Mouse (Mus musculus) myocyte (in vitro differentiated cells): Measurements from ENCODE around the gene Dnajc15.
A peak's percentile ranks its signal among the peaks of the same experiment; 100 is the strongest.

Source experiments
- E2F4 ChIP-seq: IDR thresholded peaks from one replicate; pipeline ENCODE4 v1.6.1; 2011; ENCODE audit warnings: mild to moderate bottlenecking, control low read depth, moderate library complexity; ENCODE audit not compliant: insufficient read depth
- MAX ChIP-seq: IDR thresholded peaks from one replicate; pipeline ENCODE4 v1.6.1; 2011; ENCODE audit warnings: low read depth, mild to moderate bottlenecking, control low read depth
- MYOG ChIP-seq, 3 experiments: IDR thresholded peaks; one replicate each; pipeline ENCODE4 v1.6.1; 2011; ENCODE audit warnings: control low read depth in 2 of 3, low read depth in 2 of 3, mild to moderate bottlenecking in 2 of 3; ENCODE audit not compliant: insufficient read length in 2 of 3, control insufficient read depth in 1 of 3, insufficient read depth in 1 of 3
- POLR2A ChIP-seq: IDR thresholded peaks from one replicate; pipeline ENCODE4 v1.6.1; 2011; ENCODE audit warnings: low read depth, mild to moderate bottlenecking, control low read depth, moderate library complexity; ENCODE audit not compliant: insufficient read length
- POLR2AphosphoS2 ChIP-seq: IDR thresholded peaks from one replicate; pipeline ENCODE4 v1.6.1; 2011; ENCODE audit warnings: low read depth, control low read depth; ENCODE audit not compliant: insufficient read length
- REST ChIP-seq: IDR thresholded peaks from one replicate; pipeline ENCODE4 v1.6.1; 2011; ENCODE audit warnings: mild to moderate bottlenecking, control low read depth, moderate library complexity; ENCODE audit not compliant: insufficient read depth, insufficient read length
- SRF ChIP-seq: IDR thresholded peaks from one replicate; pipeline ENCODE4 v1.6.1; 2011; ENCODE audit warnings: low read depth; ENCODE audit not compliant: control insufficient read depth, insufficient read length
- TCF12 ChIP-seq: IDR thresholded peaks from one replicate; pipeline ENCODE4 v1.6.1; 2011; ENCODE audit warnings: mild to moderate bottlenecking, control low read depth; ENCODE audit not compliant: poor library complexity, insufficient read depth, severe bottlenecking
- USF1 ChIP-seq: IDR thresholded peaks from one replicate; pipeline ENCODE4 v1.6.1; 2011; ENCODE audit warnings: low read depth, mild to moderate bottlenecking, control low read depth, moderate library complexity

DNA sequence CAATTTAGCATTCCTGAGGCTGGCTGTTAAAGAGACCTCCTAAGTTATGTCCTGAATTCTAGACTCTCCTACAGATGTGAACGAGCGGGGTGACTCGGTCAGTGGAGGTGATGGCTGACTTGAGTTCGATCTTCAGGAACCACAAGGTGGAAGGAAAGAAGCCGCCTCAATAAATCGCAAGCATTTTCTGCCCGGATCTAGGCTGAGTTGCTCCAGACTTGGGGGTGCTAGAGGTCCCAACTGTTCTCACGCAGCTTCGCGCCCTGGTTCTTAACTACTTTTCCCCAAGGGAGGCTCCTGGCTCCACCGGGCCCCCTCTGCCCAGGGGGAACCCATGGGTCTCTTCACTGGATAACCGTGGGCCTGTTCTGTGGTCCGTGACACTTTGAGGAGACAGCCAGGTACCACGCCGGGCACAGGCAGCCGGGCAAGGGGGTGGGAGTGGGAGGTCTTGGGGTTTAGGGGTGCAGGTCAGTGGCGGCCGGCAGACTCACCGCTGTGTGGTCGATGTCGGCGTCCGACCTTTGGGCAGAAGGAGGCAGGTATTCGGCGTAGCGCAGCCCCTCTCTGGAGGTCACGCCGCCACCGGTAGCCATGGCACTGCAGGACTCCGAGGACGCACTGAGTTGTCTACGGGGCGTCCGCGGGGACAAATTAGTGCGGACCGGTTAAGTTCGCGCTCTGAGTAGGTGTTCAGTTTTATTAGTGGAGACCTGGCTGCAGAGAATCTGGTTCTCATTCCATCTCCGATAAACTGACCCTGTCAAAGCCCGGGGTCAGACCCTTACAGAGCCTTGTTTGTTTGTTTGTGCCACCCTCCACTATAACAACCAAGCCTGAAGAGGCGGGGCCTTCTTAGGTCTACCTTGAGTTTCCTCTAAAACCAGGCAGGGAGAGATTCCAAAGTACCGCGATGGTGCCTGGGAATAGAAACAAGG, at the start of gene Dnajc15:
- TF ChIP-seq USF1: no peak
- TF ChIP-seq TCF12: no peak
- TF ChIP-seq POLR2A: peak; percentile 81
- TF ChIP-seq POLR2AphosphoS2: peak; percentile 65
- no peak for TF ChIP-seq SRF
- no peak for TF ChIP-seq E2F4
- no peak for TF ChIP-seq MAX
- TF ChIP-seq REST: no peak
- TF ChIP-seq MYOG (IDR thresholded peaks at IDR 0.05; ENCODE audit: control insufficient read depth in 1 of 3, insufficient read depth in 1 of 3, insufficient read length in 2 of 3, low read depth in 2 of 3): no peak
